26 mouse cellular contexts compared by ENCODE assay signal in genomic region chr5:97334794-97335193, GRCm38 (mm10). TPM values are rescaled to one million over a fixed set of nuclear protein-coding genes. Genes with fewer than 3 reads are reported as not detected.
DNase-seq lines count a peak whose midpoint lies in the region; ATAC-seq lines count a peak whose summit lies in the region.
"Had no signal": no experiment of that assay in that cellular context is flagged by ENCODE, and none has a peak within 500 bp of the region (broad histone marks: within the 10 kb centered on the region; RNA-seq: fewer than 3 reads in every experiment).

No protein-coding gene starts in this region.

- H3K9ac ChIP-seq in heart, embryonic 11.5 days (ENCODE audit: low read depth, low read length): no peak overlapping the region
- H3K9ac ChIP-seq in heart, embryonic 16.5 days (ENCODE audit: low read length): no peak overlapping the region
- H3K9ac ChIP-seq: embryonic facial prominence, embryonic 13.5 days; forebrain, embryonic 12.5 days; heart, embryonic 12.5 days; intestine, embryonic 15.5 days had no signal

- H3K9me3 ChIP-seq in heart, embryonic 11.5 days (replicated peaks; ENCODE audit: control insufficient read depth, low read length): no peaks in the 10 kb centered on the region
- no peaks in the 10 kb centered on the region for H3K9me3 ChIP-seq in heart, embryonic 16.5 days (replicated peaks; ENCODE audit: control insufficient read depth, low read length)
- H3K9me3 ChIP-seq: embryonic facial prominence, embryonic 13.5 days; forebrain, embryonic 12.5 days; heart, embryonic 12.5 days; hindbrain, embryonic 10.5 days; intestine, embryonic 15.5 days had no signal

- intact Hi-C loops in heart, postnatal 10 days (cut with DNase I): no loop called here

- H3K36me3 ChIP-seq in heart, embryonic 11.5 days (ENCODE audit: control insufficient read depth, insufficient read depth, low read length): no peaks in the 10 kb centered on the region
- H3K36me3 ChIP-seq in heart, embryonic 16.5 days (ENCODE audit: control insufficient read depth, insufficient read depth): no peaks in the 10 kb centered on the region
- H3K36me3 ChIP-seq: embryonic facial prominence, embryonic 13.5 days; forebrain, embryonic 12.5 days; heart, embryonic 12.5 days; hindbrain, embryonic 10.5 days; intestine, embryonic 15.5 days had no signal

- no peak for DNase-seq in heart, postnatal 10 days
- no peak for DNase-seq in heart, adult 11 months
- peak; percentile 12 for DNase-seq in MN1 (ENCODE audit: low spot score)
- peak; percentile 13 for DNase-seq in embryo, embryonic 11 days
- no peak for DNase-seq in ovary, postnatal 36 days (ENCODE audit: low spot score)
- no peak for DNase-seq in lung, postnatal 4 days
- DNase-seq: adrenal gland, postnatal 14 days; cerebellum, adult 18-20 months; cerebellum, adult 9-11 months; cerebellum, postnatal 36 days; gastrocnemius, postnatal 10 days; kidney, adult 18-20 months had no signal

- H3K27ac ChIP-seq in heart, embryonic 11.5 days (ENCODE audit: low read depth, low read length): no peak overlapping the region
- no peak overlapping the region for H3K27ac ChIP-seq in heart, embryonic 16.5 days (ENCODE audit: low read length)
- H3K27ac ChIP-seq: embryonic facial prominence, embryonic 13.5 days; forebrain, embryonic 12.5 days; hindbrain, embryonic 10.5 days; intestine, embryonic 15.5 days had no signal

- H3K4me1 ChIP-seq in heart, embryonic 11.5 days (ENCODE audit: control insufficient read depth, insufficient read depth, low read length): no peaks in the 10 kb centered on the region
- H3K4me1 ChIP-seq in heart, embryonic 16.5 days (ENCODE audit: control insufficient read depth, insufficient read depth, low read length): peaks cover 3% of the 10 kb centered on the region; the same call in 1 of the 2 replicates
- H3K4me1 ChIP-seq: forebrain, embryonic 12.5 days; heart, embryonic 12.5 days; hindbrain, embryonic 10.5 days; intestine, embryonic 15.5 days had no signal

- peak; percentile 65; the same call in 1 of the 2 replicates for ATAC-seq in heart, embryonic 11.5 days (replicated peaks; ENCODE audit: insufficient number of reproducible peaks, low FRiP score, low TSS enrichment)
- ATAC-seq in heart, embryonic 16.5 days (replicated peaks; ENCODE audit: extremely low read depth, insufficient read depth, low FRiP score): peak; percentile 70
- ATAC-seq: activated CD4-positive, CD25-positive, alpha-beta regulatory T cell, adult 4 months; forebrain, embryonic 16.5 days; intestine, embryonic 15.5 days; Patski had no signal

- H3K4me3 ChIP-seq in heart, embryonic 11.5 days (ENCODE audit: low read depth, low read length): no peak overlapping the region
- no peak overlapping the region for H3K4me3 ChIP-seq in heart, embryonic 16.5 days (ENCODE audit: low read length)
- H3K4me3 ChIP-seq: embryonic facial prominence, embryonic 13.5 days; forebrain, embryonic 12.5 days; heart, embryonic 12.5 days; hindbrain, embryonic 10.5 days; intestine, embryonic 15.5 days had no signal

- H3K27me3 ChIP-seq in heart, embryonic 11.5 days (ENCODE audit: control insufficient read depth, insufficient read depth, low read length): no peaks in the 10 kb centered on the region
- H3K27me3 ChIP-seq in heart, embryonic 16.5 days (ENCODE audit: control insufficient read depth, insufficient read depth, low read length): no peaks in the 10 kb centered on the region
- H3K27me3 ChIP-seq: embryonic facial prominence, embryonic 13.5 days; forebrain, embryonic 12.5 days; heart, embryonic 12.5 days; intestine, embryonic 15.5 days; Patski had no signal

- WGBS in heart, embryonic 11.5 days (ENCODE audit: insufficient replicate concordance): 23% methylated on average over 3 of the region's 3 CpGs
- WGBS in heart, embryonic 16.5 days: 26% methylated on average over 3 of the region's 3 CpGs

- H3K4me2 ChIP-seq in heart, embryonic 11.5 days: no peak overlapping the region; the same call in 1 of the 2 replicates
- H3K4me2 ChIP-seq in heart, embryonic 16.5 days (ENCODE audit: low read depth, low read length): no peak overlapping the region
- H3K4me2 ChIP-seq: embryonic facial prominence, embryonic 13.5 days; forebrain, embryonic 12.5 days; heart, embryonic 12.5 days; intestine, embryonic 15.5 days had no signal

RNA-seq across cellular contexts. Expression of gene Naa11, which starts 57.4 kb away (rescaled TPM):
- 0.06 TPM in 1 of 2 replicates, not detected in the other for polyA plus RNA-seq in heart, embryonic 11.5 days (2014; fragmentation: Nextera tagmentation; extraction: Ambion mirVana)
- total RNA-seq in heart, postnatal 10 days (2021): not detected
- polyA plus RNA-seq in heart, embryonic 16.5 days (2015; fragmentation: Nextera tagmentation; extraction: Ambion mirVana): 0.05 TPM in 1 of 2 replicates, not detected in the other
- total RNA-seq: adrenal gland, adult 18-20 months; adrenal gland, postnatal 14 days; gastrocnemius, postnatal 10 days; gastrocnemius, postnatal 4 days; MEL had no signal
- polyA plus RNA-seq: activated CD4-positive, CD25-positive, alpha-beta regulatory T cell, adult 4 months; embryonic facial prominence, embryonic 13.5 days; heart, embryonic 12.5 days; hindbrain, embryonic 10.5 days; kidney, embryonic 14.5 days; Patski had no signal

Comparison
In these comparisons a context has a peak if more than half of its experiments do, and no peak if none do; other contexts are left out.
1. DNase-seq: peak in MN1 (single experiment) and embryo, embryonic 11 days (single experiment); none in heart, postnatal 10 days (0 of 2), heart, adult 11 months (single experiment), ovary, postnatal 36 days (single experiment) and lung, postnatal 4 days (0 of 2).